Mouse (Mus musculus) kidney, embryonic 16.5 days (tissue): ENCODE measurements around the gene Thumpd1. TPM values are rescaled to one million over a fixed set of nuclear protein-coding genes. Genes with fewer than 3 reads are reported as not detected.
A peak's percentile ranks its signal among the peaks of the same experiment; 100 is the strongest.
"Not testable (repeated sequence)": the region's sequence is repeated elsewhere in the genome, so short reads cannot be mapped to it uniquely, and the experiment has no call there.

ENCODE experiments used
- ATAC-seq: fragments of 200-750 bp; cut with Nextera tagmentation; 2 replicates; pipeline ENCODE4 v1.8.0; 2017; ENCODE audit warnings: moderate TSS enrichment; ENCODE audit not compliant: low FRiP score, low TSS enrichment
- H3K27ac ChIP-seq: fragments of 300-500 bp; sonication (generic); 2 replicates; pipeline ENCODE4 v1.5.1; 2014; ENCODE audit warnings: low read length
- H3K27me3 ChIP-seq: fragments of 300-500 bp; sonication (generic); 2 replicates; pipeline ENCODE4 v1.6.1; 2014; ENCODE audit warnings: low read length, control low read depth, mixed read lengths; ENCODE audit not compliant: insufficient read depth
- H3K36me3 ChIP-seq: fragments of 300-500 bp; sonication (generic); 2 replicates; pipeline ENCODE4 v1.6.1; 2014; ENCODE audit warnings: low read length, control low read depth, mixed read lengths; ENCODE audit not compliant: insufficient read depth
- H3K4me1 ChIP-seq: fragments of 300-500 bp; sonication (generic); 2 replicates; pipeline ENCODE4 v1.6.1; 2014; ENCODE audit warnings: low read length, control low read depth, mixed read lengths; ENCODE audit not compliant: insufficient read depth
- H3K4me2 ChIP-seq: fragments of 300-500 bp; sonication (generic); replicated peaks from 2 replicates; pipeline ENCODE4 v1.6.1; 2014; ENCODE audit warnings: low read depth, low read length
- H3K4me3 ChIP-seq: fragments of 300-500 bp; sonication (generic); 2 replicates; pipeline ENCODE4 v1.5.1; 2014; ENCODE audit warnings: mild to moderate bottlenecking, low read length
- H3K9ac ChIP-seq: fragments of 300-500 bp; sonication (generic); replicated peaks from 2 replicates; pipeline ENCODE4 v1.6.1; 2014; ENCODE audit warnings: low read length
- H3K9me3 ChIP-seq: fragments of 300-500 bp; sonication (generic); 2 replicates; pipeline ENCODE4 v1.6.1; 2016; ENCODE audit warnings: low read length, control low read depth
- WGBS: fragments of 180-500 bp; shearing (Covaris S2); extraction: QIAGEN DNeasy Blood & Tissue Kit; methylation state at CpG from one replicate; pipeline ENCODE4 v1.1.7; 2014; 5-methylcytosine and 5-hydroxymethylcytosine counted together
- polyA plus RNA-seq: library from polyadenylated mRNA; unstranded; fragments of >200 nt; fragmentation: Nextera tagmentation; extraction: Ambion mirVana; gene quantifications from 2 replicates; pipeline ENCODE4 v1.2.1, GENCODE M21; 2015

The Thumpd1 gene
- polyA plus RNA-seq, 1 experiment from 2014 or later = 84.4 TPM

- Histone ChIP-seq H3K9ac (0 out of 2 replicates have a peak overlapping the region, but pooled peaks have one; percentile 2), H3K4me1 (0 out of 2 replicates have a peak, but pooled peaks cover 4% of the 10 kb centered on the region), H3K4me2 (peak overlapping the region; percentile 33), H3K36me3 (no peaks in the 10 kb centered on the region), H3K9me3 (no peaks in the 10 kb centered on the region), H3K4me3 (peak overlapping the region; percentile 20), H3K27me3 (no peaks in the 10 kb centered on the region), H3K27ac (no peak overlapping the region)
- peak; percentile 50 for ATAC-seq
- 7% methylated on average over 32 of the region's 34 CpGs for WGBS
These were observed 23.7 kb upstream of the Thumpd1 start for GRCm38 (mm10) chr7:119744321-119744720.

GRCm38 (mm10) chr7:119739798-119740468, 19.3 kb upstream of the Thumpd1 start:
- not testable (repeated sequence) for H3K9ac ChIP-seq, H3K36me3 ChIP-seq, H3K9me3 ChIP-seq, H3K27me3 ChIP-seq, H3K27ac ChIP-seq, H3K4me1 ChIP-seq
- peak overlapping the region; percentile 38 for H3K4me3 ChIP-seq
- under 1% methylated on average over 23 of the region's 44 CpGs for WGBS
- peak overlapping the region; percentile 56 for H3K4me2 ChIP-seq
- ATAC-seq = peak; percentile 66; the same call in 1 of the 2 replicates

- WGBS = 83% methylated on average over 2 of the region's 2 CpGs
- Histone ChIP-seq H3K4me2 (no peak overlapping the region), H3K36me3 (no peaks in the 10 kb centered on the region), H3K9ac (no peak overlapping the region), H3K4me3 (no peak overlapping the region), H3K4me1 (no peaks in the 10 kb centered on the region), H3K27ac (no peak overlapping the region), H3K9me3 (peaks cover 4% of the 10 kb centered on the region; the same call in 1 of the 2 replicates), H3K27me3 (no peaks in the 10 kb centered on the region)
- peak; percentile 57; the same call in 1 of the 2 replicates for ATAC-seq
These were observed 18.3 kb upstream of the Thumpd1 start for GRCm38 (mm10) chr7:119738877-119739276.

GRCm38 (mm10) chr7:119731262-119731661, 10.7 kb upstream of the Thumpd1 start:
- H3K27ac ChIP-seq, H3K36me3 ChIP-seq, H3K27me3 ChIP-seq, H3K4me1 ChIP-seq, H3K9me3 ChIP-seq, H3K4me3 ChIP-seq, H3K9ac ChIP-seq, H3K4me2 ChIP-seq, ATAC-seq: not testable (repeated sequence)
- 81% methylated on average over 4 of the region's 4 CpGs for WGBS

- Histone ChIP-seq H3K4me2 (no peak overlapping the region), H3K4me3 (no peak overlapping the region), H3K4me1 (no peaks in the 10 kb centered on the region), H3K9me3 (peaks cover 6% of the 10 kb centered on the region), H3K27ac (no peak overlapping the region), H3K27me3 (no peaks in the 10 kb centered on the region), H3K9ac (no peak overlapping the region), H3K36me3 (no peaks in the 10 kb centered on the region)
- ATAC-seq = no peak
- WGBS = 87% methylated on average over 2 of the region's 2 CpGs
These were observed 7.0 kb upstream of the Thumpd1 start for GRCm38 (mm10) chr7:119727621-119728020.

- peak; percentile 47 for ATAC-seq
- peak overlapping the region; percentile 97 for H3K9ac ChIP-seq
- H3K27ac ChIP-seq = no peak overlapping the region
- 12% methylated on average over 8 of the region's 8 CpGs for WGBS
- peak overlapping the region; percentile 97 for H3K4me3 ChIP-seq
- H3K4me2 ChIP-seq = peak overlapping the region; percentile 72
- H3K9me3 ChIP-seq = no peaks in the 10 kb centered on the region
- H3K36me3 ChIP-seq = peaks cover 27% of the 10 kb centered on the region
- H3K4me1 ChIP-seq = peaks cover 5% of the 10 kb centered on the region
- no peaks in the 10 kb centered on the region for H3K27me3 ChIP-seq
These were observed 331 bp upstream of the Thumpd1 start for GRCm38 (mm10) chr7:119720947-119721310.

GRCm38 (mm10) chr7:119714111-119714510, 6.5 kb downstream of the Thumpd1 start:
- Histone ChIP-seq H3K4me2 (no peak overlapping the region), H3K9me3 (no peaks in the 10 kb centered on the region), H3K27me3 (no peaks in the 10 kb centered on the region), H3K27ac (no peak overlapping the region), H3K4me1 (no peaks in the 10 kb centered on the region), H3K36me3 (peaks cover 36% of the 10 kb centered on the region), H3K9ac (no peak overlapping the region), H3K4me3 (no peak overlapping the region)
- ATAC-seq = no peak
- WGBS = 92% methylated on average over 7 of the region's 7 CpGs

GRCm38 (mm10) chr7:119694926-119695325, 25.7 kb downstream of the Thumpd1 start:
- Histone ChIP-seq H3K9me3 (no peaks in the 10 kb centered on the region), H3K27ac (no peak overlapping the region), H3K27me3 (no peaks in the 10 kb centered on the region), H3K4me3 (no peak overlapping the region), H3K36me3 (no peaks in the 10 kb centered on the region), H3K4me2 (no peak overlapping the region), H3K4me1 (no peaks in the 10 kb centered on the region), H3K9ac (no peak overlapping the region)
- 83% methylated on average over 1 of the region's 1 CpGs for WGBS
- no peak for ATAC-seq

- H3K36me3 ChIP-seq = no peaks in the 10 kb centered on the region
- no peak overlapping the region for H3K4me2 ChIP-seq
- WGBS = 80% methylated on average over 4 of the region's 4 CpGs
- H3K4me3 ChIP-seq = no peak overlapping the region
- ATAC-seq = no peak
- H3K27me3 ChIP-seq = no peaks in the 10 kb centered on the region
- no peak overlapping the region for H3K9ac ChIP-seq
- H3K27ac ChIP-seq = no peak overlapping the region
- H3K9me3 ChIP-seq = no peaks in the 10 kb centered on the region
- no peaks in the 10 kb centered on the region for H3K4me1 ChIP-seq
These were observed 28.3 kb downstream of the Thumpd1 start for GRCm38 (mm10) chr7:119692302-119692701.

- H3K9me3 ChIP-seq = no peaks in the 10 kb centered on the region
- H3K4me2 ChIP-seq = no peak within 1 kb of the TSS
- H3K27me3 ChIP-seq = no peaks in the 10 kb centered on the region
- H3K4me1 ChIP-seq = no peaks in the 10 kb centered on the region
- H3K9ac ChIP-seq = no peak within 1 kb of the TSS
- no peaks in the 10 kb centered on the region for H3K36me3 ChIP-seq
- 80% methylated on average over 5 of the region's 5 CpGs for WGBS
- H3K4me3 ChIP-seq = no peak within 1 kb of the TSS
- no peak for ATAC-seq
- no peak within 1 kb of the TSS for H3K27ac ChIP-seq
These were observed 30.9 kb downstream of the Thumpd1 start, which contains the start of gene Acsm4 for GRCm38 (mm10) chr7:119689726-119690125. TSS of gene Acsm4 (plus strand) at chr7:119690026.
